Mouse (Mus musculus) intestine, postnatal 0 days (tissue): ENCODE measurements around the gene Alms1. TPM values are rescaled to one million over a fixed set of nuclear protein-coding genes. Genes with fewer than 3 reads are reported as not detected.

Source experiments
- ATAC-seq: fragments of 200-750 bp; cut with Nextera tagmentation; 2 replicates; pipeline ENCODE4 v1.8.0; 2017; ENCODE audit warnings: mild to moderate bottlenecking, moderate TSS enrichment, moderate library complexity
- H3K27ac ChIP-seq: fragments of 300-500 bp; sonication (generic); 2 replicates; pipeline ENCODE4 v1.5.1; 2014; ENCODE audit warnings: mild to moderate bottlenecking, low read depth, low read length, moderate library complexity
- H3K27me3 ChIP-seq: fragments of 300-500 bp; sonication (generic); replicated peaks from 2 replicates; pipeline ENCODE4 v1.6.1; 2014; ENCODE audit warnings: low read length, mixed read lengths; ENCODE audit not compliant: control insufficient read depth, insufficient read depth
- H3K36me3 ChIP-seq: fragments of 300-500 bp; sonication (generic); 2 replicates; pipeline ENCODE4 v1.6.1; 2014; ENCODE audit warnings: mild to moderate bottlenecking, moderate library complexity; ENCODE audit not compliant: control insufficient read depth, insufficient read depth
- H3K4me1 ChIP-seq: fragments of 300-500 bp; sonication (generic); replicated peaks from 2 replicates; pipeline ENCODE4 v1.6.1; 2014; ENCODE audit warnings: antibody characterized with exemption, low read length, mixed read lengths; ENCODE audit not compliant: control insufficient read depth, insufficient read depth
- H3K4me2 ChIP-seq: fragments of 300-500 bp; sonication (generic); replicated peaks from 2 replicates; pipeline ENCODE4 v1.6.1; 2014; ENCODE audit warnings: low read depth, mild to moderate bottlenecking, moderate library complexity
- H3K4me3 ChIP-seq: fragments of 300-500 bp; sonication (generic); 2 replicates; pipeline ENCODE4 v1.5.1; 2014; ENCODE audit warnings: low read depth, low read length
- H3K9ac ChIP-seq: fragments of 300-500 bp; sonication (generic); 2 replicates; pipeline ENCODE4 v1.6.1; 2014; ENCODE audit warnings: mild to moderate bottlenecking, low read depth, low read length
- H3K9me3 ChIP-seq: fragments of 300-500 bp; sonication (generic); 2 replicates; pipeline ENCODE4 v1.6.1; 2016; ENCODE audit warnings: mixed run types; ENCODE audit not compliant: control insufficient read depth
- CTCF ChIP-seq: sonication (generic); IDR thresholded peaks from 2 replicates; pipeline ENCODE4 v1.5.1; 2016; ENCODE audit warnings: low read depth, mild to moderate bottlenecking, control low read depth, antibody characterized with exemption, moderate library complexity
- WGBS: fragments of 180-500 bp; shearing (Covaris S2); extraction: QIAGEN DNeasy Blood & Tissue Kit; methylation state at CpG from one replicate; pipeline ENCODE4 v1.1.7; 2014; 5-methylcytosine and 5-hydroxymethylcytosine counted together
- polyA plus RNA-seq: library from polyadenylated mRNA; unstranded; fragments of >200 nt; fragmentation: Nextera tagmentation; extraction: Ambion mirVana; gene quantifications from 2 replicates; pipeline ENCODE4 v1.2.1, GENCODE M21; 2015

Alms1 gene
- polyA plus RNA-seq, 1 experiment from 2014 or later = 1.1 TPM

DNA sequence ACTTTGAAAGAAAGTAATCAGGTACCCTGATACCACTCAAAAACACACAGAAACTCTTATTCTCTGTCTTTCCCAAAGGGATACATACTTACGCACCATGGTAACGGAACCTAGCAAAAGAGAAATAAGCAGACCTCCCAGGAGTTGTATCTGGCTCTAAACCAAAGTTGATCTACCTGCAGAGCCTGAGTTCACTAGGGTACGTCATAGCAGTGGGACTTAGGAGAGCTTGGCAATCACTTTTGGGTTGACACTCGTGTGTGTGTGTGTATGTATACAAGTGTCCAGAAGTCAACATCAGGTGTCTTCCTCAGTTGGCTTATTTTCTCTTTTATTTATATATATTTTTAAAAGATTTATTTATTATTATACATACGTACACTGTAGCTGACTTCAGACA lies 5.6 kb upstream of the Alms1 start:
- 89% methylated on average over 5 of the region's 5 CpGs for WGBS
- Histone ChIP-seq H3K4me2 (no peak overlapping the region), H3K4me3 (no peak overlapping the region), H3K4me1 (no peaks in the 10 kb centered on the region), H3K27ac (no peak overlapping the region), H3K9ac (no peak overlapping the region), H3K27me3 (no peaks in the 10 kb centered on the region), H3K36me3 (no peaks in the 10 kb centered on the region), H3K9me3 (no peaks in the 10 kb centered on the region)
- no peak for ATAC-seq
- no peak for TF ChIP-seq CTCF

DNA sequence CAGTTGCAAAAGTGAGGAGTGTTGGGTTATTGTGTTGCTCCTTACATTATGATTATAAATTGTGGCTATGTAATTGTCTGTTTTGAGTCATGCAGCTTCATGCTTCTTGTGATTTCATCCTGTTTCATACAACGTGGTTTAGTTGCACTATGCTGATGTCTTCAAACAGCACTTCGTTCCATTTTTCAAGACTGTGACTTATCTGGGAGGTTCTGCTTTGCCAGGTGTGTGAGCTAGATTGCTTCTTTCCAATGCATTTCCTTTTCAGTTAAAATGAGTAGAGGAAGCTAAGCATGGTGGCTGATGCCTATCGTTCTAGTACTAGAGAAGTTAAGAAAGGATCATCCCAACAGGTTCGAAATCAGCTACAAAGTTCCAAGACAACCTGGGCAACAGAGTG lies 2.7 kb upstream of the Alms1 start:
- Histone ChIP-seq H3K9ac (no peak overlapping the region), H3K36me3 (no peaks in the 10 kb centered on the region), H3K4me3 (no peak overlapping the region), H3K27me3 (no peaks in the 10 kb centered on the region), H3K9me3 (no peaks in the 10 kb centered on the region), H3K4me1 (no peaks in the 10 kb centered on the region), H3K27ac (no peak overlapping the region), H3K4me2 (no peak overlapping the region)
- 88% methylated on average over 4 of the region's 4 CpGs for WGBS
- TF ChIP-seq CTCF = no peak
- ATAC-seq = no peak

DNA sequence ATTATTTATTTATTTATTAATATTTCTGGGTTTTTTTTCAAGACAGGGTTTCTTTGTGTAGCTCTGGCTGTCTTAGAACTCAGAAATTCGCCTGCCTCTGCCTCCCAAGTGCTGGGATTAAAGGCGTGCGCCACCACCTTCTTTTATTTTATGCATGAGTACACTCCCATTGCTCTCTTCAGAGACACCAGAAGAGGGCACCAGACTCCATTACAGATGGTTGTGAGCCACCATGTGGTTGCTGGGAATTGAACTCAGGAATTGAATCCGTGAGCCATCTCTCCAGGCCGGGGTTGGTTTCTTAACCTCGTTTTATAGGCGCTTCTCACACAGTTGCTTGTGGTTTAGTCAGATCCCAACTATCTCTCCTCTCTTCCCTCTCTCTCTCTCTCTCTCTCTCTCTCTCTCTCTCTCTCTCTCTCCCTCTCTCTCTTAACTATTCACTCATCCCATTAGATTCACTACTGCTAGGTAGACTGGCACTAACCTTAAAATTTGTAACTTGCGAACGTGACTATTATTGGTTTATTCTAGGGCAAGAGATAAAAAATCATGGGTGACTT lies 445 bp upstream of the Alms1 start:
- H3K4me1 ChIP-seq = no peaks in the 10 kb centered on the region
- WGBS = 38% methylated on average over 9 of the region's 9 CpGs
- H3K27ac ChIP-seq = no peak overlapping the region
- H3K27me3 ChIP-seq = no peaks in the 10 kb centered on the region
- peak; percentile 45 for TF ChIP-seq CTCF
- no peaks in the 10 kb centered on the region for H3K36me3 ChIP-seq
- no peak overlapping the region; the same call in 1 of the 2 replicates for H3K9ac ChIP-seq
- no peak for ATAC-seq
- peak overlapping the region; percentile 91 for H3K4me2 ChIP-seq
- no peaks in the 10 kb centered on the region for H3K9me3 ChIP-seq
- H3K4me3 ChIP-seq = peak overlapping the region; percentile 77

DNA sequence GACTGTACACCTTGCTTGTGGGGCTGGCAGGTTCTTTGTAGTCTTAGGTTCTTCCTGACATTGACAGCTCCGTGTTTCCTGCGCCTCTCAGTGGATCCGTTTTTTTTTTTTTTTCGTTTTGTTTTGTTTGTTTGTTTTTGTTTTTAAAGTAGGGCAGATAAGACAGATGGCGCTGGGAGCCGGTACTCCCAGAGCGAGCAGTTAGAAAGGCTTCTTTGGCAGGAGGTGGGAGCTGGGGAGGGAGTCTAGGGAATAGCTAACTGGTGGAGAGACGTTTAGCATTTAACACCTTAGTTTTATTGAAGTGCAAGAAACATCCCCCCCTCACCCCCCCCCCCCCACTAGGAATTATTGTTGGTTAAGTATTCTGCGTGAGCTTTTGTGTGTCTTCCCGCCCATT lies 833 bp downstream of the Alms1 start:
- Histone ChIP-seq H3K9ac (peak overlapping the region; percentile 59), H3K4me1 (no peaks in the 10 kb centered on the region), H3K4me2 (peak overlapping the region; percentile 91), H3K27ac (peak overlapping the region; percentile 64; the same call in 1 of the 2 replicates), H3K27me3 (no peaks in the 10 kb centered on the region), H3K4me3 (peak overlapping the region; percentile 77), H3K36me3 (no peaks in the 10 kb centered on the region), H3K9me3 (no peaks in the 10 kb centered on the region)
- TF ChIP-seq CTCF = no peak
- no peak for ATAC-seq
- 0% methylated on average over 10 of the region's 10 CpGs for WGBS

DNA sequence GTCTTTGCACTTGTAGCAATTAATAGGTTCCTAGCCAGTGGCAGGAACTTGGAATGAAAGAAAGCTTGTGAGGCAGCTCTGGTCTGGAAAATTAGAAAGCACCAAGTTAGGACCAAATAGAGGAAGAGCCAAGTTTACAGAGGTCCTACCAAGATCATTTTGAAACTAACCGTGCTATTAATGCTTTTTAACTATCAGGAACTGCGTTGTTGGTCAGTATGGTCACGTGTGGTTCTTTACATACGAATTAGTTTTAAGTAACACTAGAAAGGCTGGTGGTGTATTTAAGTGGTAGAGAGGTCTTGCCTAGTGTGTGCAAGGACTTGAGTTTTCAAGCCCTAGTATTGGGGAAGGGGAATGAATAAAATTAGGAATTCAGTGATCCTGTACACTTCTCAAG lies 1.2 kb downstream of the Alms1 start:
- no peaks in the 10 kb centered on the region for H3K27me3 ChIP-seq
- no peaks in the 10 kb centered on the region for H3K4me1 ChIP-seq
- peak overlapping the region; percentile 77 for H3K4me3 ChIP-seq
- H3K4me2 ChIP-seq = peak overlapping the region; percentile 91
- H3K27ac ChIP-seq = no peak overlapping the region
- no peak overlapping the region for H3K9ac ChIP-seq
- H3K36me3 ChIP-seq = no peaks in the 10 kb centered on the region
- TF ChIP-seq CTCF = no peak
- H3K9me3 ChIP-seq = no peaks in the 10 kb centered on the region
- ATAC-seq = no peak
- WGBS = 6% methylated on average over 4 of the region's 4 CpGs

DNA sequence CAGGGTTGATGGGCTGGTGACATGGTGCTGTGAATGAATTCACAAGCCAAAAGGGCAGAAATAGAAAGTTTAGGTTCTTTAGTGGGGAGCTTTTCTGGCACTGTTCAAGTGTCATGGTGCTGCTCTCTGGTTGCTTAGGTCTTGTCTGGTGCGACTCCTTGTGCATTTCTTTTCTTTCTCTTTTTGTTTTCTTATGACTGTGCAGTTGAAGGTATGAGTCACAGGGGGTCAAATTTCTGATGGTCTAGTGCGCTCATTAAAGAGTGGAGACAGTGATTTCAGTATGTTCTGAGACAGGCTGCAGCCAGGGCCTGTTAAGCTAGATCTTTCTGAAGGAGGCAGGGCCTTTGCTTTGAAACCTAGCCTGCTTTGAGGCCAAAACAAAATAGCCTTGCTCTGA lies 2.8 kb downstream of the Alms1 start:
- H3K27me3 ChIP-seq = no peaks in the 10 kb centered on the region
- H3K9me3 ChIP-seq = no peaks in the 10 kb centered on the region
- no peaks in the 10 kb centered on the region for H3K36me3 ChIP-seq
- H3K4me3 ChIP-seq = no peak overlapping the region
- no peaks in the 10 kb centered on the region for H3K4me1 ChIP-seq
- 0 out of 2 replicates have a peak overlapping the region, but pooled peaks have one; percentile 6 for H3K4me2 ChIP-seq
- WGBS = 80% methylated on average over 2 of the region's 2 CpGs
- ATAC-seq = no peak
- no peak overlapping the region for H3K27ac ChIP-seq
- no peak for TF ChIP-seq CTCF
- H3K9ac ChIP-seq = no peak overlapping the region

DNA sequence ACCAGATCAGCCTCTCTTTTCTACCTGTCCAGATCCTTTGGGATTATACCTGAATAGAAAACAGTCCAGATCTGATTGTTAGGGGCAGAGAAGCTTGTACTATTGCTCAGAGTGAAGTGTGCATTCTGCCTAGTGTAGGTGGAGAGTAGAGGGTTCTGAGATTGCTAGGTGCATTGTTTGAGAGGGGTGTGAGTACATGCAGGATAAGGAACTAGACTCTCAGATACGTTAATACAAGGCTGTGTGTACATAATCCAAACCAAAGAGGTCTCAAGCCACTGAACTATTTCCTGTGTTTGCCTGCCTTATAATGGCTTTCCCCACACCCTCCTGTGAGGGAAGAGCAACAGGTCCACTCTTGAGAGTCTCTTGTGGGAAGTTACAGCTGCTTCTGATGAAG lies 12.0 kb downstream of the Alms1 start:
- Histone ChIP-seq H3K4me1 (0 out of 2 replicates have a peak, but pooled peaks cover 2% of the 10 kb centered on the region), H3K36me3 (no peaks in the 10 kb centered on the region), H3K4me3 (no peak overlapping the region), H3K4me2 (no peak overlapping the region), H3K9me3 (no peaks in the 10 kb centered on the region), H3K9ac (no peak overlapping the region), H3K27me3 (no peaks in the 10 kb centered on the region), H3K27ac (no peak overlapping the region)
- ATAC-seq = no peak
- WGBS = 12% methylated on average over 1 of the region's 1 CpGs
- TF ChIP-seq CTCF = no peak
